Mouse (Mus musculus) fibroblast of lung, adult 2 months (primary cell): ENCODE results near the gene Lrrc56.
"Not testable (repeated sequence)": the region's sequence is repeated elsewhere in the genome, so short reads cannot be mapped to it uniquely, and the experiment has no call there.

ENCODE experiments used
- DNase-seq: peaks from one replicate; pipeline ENCODE4 v3.0.0-alpha.2; 2011; ENCODE audit warnings: low read depth

The Lrrc56 gene

DNA sequence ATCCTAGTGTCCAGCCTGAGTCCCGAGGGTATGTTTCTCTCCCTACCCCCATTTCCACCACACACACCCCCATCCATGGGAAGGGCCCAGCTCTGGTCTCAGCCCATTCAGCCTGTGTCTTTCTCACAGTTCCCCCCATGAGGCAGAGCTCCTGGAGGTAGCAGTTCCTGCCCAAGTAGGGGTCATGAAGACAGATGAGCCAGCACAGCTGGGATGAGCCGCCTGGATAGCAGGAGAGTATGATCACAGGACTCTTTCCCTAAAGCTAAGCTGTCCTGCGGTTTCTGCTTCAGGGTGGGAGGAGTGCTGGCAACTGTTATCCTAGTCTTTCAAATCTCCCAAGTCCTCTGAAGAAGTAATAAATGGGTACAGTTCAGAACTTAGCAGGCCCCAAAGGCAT is 24.2 kb downstream of the Lrrc56 start:
- DNase-seq, result no peak

DNA sequence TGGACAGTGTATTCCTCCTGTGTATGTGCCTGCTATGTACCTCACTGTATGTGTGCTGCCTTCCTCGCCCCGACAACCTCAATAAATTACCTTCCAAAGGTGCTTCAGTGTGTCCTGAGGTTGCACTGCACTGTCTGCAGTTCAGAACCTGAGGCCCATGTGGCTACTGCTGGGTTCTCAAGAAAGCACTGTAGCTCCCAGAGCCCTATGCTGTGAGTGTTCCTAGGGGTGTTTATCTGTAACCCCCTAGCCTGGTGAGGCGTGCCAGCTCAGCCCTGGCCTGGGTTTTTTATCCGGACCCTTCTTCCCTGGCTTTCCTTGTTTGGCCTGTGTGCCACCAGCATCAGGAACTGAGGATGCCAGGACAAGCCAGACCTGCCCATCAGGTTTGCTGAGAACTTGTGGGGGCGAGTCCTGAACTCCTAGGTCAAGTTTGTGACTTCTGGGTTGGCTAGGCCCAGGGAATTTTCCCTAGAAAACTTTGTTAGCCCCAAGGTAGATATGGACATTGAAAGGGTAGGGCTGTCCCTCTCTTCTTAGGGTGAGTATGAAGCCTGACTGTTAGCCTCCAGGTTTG is 24.7 kb downstream of the Lrrc56 start:
- no peak for DNase-seq

DNA sequence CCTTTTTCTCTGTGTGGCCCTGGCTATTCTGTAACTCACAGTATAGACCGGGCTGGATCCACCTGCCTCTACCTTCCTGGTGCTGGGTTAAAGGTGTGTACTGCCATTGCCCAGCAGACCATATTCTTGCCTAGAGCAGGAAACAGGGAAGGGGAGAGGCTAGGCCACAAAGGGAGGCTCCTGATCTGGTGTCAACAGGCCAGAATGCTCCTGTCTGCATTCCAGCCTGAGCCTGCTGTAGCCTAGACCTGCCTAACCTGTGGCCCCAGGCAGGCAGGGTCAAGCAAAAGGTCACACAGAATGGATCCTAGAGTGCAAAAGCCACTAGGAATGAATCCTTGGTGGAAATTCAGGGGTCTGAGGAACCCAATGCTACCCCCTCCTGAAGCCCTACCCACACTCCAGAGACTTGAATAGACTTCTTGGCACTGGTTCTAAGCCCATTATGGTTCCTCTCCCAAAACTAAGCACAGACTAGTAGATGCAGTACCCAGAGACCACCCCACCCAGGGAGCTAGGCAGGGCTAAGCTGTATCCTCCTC is 25.7 kb downstream of the Lrrc56 start:
- DNase-seq, result no peak

DNA sequence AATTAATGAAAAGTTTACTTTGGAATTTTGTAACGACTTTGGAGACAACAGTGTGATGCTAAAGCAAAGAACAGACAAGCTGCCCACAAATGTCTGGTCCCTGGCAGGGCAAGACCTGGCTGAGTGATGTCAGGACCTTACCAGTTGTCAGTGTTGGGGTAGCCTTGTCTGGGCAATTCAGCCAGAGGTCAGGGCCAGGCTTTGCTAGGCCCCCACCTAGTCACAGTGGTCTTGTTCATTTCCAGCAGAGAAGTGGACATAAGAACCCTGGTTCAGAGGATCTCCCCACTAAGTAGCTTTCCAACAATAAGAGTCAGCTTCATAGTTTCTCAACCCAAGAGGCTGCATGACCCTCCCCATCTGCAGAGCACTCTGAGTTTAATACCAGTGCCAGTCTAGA is 26.4 kb downstream of the Lrrc56 start:
- DNase-seq, result no peak

DNA sequence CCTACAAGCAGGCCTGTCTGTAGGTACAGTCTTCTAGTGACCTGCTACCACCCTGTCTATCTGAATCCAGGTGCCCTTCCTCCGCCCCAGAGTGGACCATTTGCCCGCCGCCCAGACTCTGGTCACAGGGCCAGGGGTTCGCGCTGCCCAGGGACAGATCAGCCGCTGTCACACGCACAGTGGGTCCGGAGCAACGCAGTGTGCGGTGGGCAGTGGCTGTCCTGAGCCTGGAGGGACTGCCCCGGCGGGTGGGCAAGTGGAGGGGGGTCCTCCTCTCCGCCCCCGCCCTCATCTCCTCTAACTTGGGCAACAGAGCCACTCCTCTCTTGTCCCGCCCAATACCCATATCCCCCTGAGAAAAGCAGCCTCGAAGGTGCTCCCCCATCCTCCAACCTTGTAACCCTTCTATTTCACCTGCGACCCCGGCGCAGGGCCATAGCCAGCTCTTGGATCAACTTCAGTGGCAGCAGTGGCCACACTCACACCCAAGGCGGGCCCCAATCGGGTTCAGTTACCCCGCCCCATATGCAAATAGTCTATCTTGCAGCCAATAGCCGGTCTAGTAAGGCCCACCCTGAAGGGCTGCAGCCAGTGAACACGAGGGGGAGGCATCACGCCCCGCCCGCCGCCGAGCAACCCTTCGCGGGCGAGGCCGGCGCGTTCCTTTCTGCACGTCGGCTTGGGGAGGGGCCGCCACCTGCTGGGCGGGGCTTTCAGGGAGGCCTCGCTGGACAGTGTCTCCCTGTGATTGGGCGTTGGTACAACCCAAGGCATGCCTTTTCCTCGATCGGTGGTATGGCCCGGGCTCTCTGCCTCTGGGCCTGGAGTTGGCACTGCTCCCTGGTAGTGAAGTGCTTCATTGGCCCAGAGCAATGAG is 27.5 kb downstream of the Lrrc56 start:
- peak; percentile 94 for DNase-seq

DNA sequence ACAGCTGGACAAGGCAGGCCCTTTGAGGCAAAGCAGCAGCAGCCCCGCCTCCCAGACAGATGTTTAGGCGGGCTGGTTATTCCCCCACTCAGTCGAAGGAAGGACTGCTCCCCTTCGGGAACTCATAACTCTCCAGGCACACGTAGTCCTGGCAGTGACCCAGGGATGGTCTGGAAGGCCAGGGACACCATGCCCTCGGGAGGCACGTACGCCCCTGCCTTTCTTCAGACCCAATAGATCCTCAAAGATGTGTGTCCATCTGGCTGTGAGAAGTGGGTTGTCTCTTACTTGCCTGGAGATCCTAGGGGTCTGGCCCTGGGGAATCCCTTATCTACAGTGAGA is 28.1 kb downstream of the Lrrc56 start:
- DNase-seq, result no peak

DNA sequence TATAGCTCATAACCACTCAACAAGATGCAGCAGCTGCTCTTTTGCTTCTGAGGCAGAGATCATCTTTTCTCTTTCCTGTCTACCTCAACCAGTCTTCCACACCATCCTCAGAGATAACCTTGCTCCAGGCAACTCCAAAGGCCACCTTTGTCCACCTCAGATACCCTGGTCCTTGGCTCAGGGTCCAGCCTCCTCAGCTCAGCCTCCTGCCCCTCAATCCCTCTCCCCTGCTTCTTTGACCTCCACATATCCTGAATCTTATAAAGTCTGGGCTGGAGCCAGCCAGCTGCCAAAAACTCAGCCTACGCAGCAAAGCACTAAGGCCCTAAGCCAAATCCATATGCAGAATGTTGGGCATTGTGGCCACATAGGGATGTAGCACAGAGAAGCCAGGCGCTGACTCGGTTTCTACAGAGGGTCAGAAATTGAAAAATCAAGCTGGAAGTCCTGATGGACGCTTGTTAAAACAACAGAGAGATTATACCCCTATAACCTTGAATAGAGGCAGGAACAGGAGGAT is 28.8 kb downstream of the Lrrc56 start:
- DNase-seq, result no peak

DNA sequence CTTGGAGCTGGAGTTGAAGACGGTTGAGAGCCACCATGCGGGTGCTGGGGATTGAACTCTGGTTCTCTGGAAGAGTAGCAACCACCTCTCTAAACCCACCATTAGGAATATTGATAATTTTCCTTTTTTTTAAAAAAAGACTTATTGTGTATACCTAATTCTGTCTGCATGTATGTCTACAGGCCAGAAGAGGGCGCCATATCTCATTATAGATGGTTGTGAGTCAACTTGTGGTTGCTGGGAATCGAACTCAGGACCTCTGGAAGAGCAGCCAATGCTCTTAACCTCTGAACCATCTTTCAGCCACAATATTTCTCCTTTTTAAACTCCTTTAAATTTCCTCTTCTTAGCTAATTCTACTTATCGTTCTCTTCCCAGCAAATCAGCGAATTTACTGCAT is 32.6 kb downstream of the Lrrc56 start:
- no peak for DNase-seq

DNA sequence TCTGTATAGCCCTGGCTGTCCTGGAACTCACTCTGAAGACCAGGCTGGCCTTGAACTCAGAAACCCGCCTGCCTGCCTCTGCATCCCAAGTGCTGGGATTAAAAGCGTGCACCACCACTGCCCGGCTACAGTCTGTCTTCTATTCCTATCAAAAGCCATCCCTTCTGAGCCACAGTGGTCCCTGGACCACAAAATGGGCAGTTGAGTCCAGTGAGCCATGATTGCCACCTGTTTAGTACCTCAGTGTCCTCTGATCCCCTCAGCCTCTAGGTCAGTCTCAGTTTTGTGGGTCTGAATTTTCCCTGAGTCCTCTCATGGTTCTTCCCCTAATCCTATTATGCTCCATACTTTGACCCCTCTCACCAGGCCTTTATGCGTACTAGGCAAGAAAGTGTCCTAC is 33.8 kb downstream of the Lrrc56 start:
- DNase-seq, result no peak

DNA sequence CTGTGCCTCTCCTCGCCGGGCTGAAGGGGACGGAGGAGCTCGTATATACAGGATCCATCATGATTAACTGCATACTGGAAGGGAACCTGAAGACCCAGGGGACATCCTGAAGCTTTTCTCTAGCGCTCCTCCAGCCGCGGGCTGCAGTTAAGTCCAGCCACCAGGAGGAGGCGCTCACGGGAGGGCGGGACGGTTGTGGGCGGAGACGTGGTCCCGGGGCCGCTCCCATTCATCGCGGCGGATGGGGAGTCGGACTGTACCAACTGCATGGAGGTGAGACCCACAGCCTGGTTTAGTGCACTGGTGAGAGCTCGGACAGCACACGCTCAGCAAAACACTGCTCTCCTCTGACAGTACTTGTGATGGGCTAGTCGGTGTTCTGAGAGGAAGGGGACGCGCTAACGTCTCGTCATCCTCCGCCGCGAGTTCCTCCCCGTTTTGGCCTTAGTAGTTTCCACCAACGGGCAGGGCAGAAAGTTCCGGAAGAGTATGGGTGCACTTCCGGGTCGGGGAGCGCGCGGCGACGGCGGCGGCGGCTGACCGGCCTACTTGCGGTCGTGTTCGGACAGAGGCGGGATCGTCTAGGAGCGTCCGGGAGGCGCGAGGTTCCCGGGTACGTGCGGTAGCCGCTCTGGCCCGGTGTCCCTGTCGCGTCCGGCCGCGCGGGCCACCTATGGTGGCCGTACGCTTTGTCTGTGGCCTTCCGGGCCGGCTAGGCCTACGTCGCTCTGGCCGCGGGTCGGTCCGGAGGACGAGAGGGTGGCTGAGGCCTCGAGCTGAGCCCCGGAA is 34.5 kb downstream of the Lrrc56 start, which contains the start of gene Phrf1:
TSS of gene Phrf1 (plus strand) at position 506 of the 789 bp plus-strand sequence.
- DNase-seq, result peak; percentile 69

DNA sequence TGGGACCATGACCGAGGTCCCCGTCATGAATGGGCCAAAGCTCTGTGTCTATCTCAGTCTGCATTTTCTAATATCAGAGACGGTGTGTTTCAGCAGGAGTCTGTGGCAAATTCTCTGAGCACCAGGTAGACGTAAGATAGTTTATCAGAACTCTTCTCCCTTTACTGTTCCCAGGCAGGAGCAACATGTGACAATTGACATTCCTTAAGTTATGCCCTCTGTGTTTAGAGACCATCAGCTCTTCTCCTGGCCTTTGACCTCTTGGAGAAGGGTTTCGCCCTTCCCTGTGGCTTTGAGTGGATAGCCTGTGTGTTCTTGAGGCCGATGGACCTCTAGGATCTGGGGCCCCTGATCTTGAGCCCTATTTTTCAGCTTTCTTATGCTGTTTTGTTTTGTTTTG is 35.7 kb downstream of the Lrrc56 start:
- DNase-seq, result no peak

DNA sequence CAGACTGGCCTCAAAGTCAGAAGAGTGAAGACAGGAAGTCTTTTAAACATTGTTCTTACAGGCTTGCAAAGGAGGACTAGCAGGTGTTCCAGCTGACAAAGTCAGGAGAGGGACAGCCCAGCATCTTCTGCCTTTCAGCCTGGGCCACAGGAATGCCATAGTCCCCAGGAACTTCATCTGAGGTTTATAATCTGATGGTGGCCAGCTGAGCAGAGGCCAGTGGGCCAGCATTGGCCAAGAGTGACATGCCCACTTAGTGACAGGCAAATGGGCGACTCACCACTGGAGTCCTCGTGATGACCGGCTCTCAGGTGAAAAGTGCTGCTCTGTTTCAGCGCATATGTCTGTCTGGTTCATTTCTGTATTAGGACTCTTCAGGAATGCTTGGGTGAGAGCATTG is 36.6 kb downstream of the Lrrc56 start:
- no peak for DNase-seq

DNA sequence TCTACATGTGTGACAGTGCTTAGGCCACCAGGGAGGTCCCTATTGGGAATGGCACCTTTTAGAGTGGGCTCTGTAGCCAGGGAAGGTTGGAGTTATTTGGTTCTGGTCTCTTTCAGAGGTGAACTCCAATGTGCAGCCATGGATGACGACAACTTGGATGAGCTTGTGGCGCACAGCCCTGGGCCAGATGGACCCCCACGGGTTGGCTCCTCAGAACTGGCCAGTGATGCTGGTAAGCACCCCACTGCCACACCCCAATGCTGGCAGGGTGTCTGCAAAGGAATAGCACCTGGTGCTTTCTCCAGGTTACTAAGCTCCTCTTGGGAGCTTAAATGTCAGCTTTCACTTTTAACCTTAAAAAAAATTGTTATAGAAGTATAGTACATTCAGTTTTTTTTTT is 37.2 kb downstream of the Lrrc56 start:
- no peak for DNase-seq

DNA sequence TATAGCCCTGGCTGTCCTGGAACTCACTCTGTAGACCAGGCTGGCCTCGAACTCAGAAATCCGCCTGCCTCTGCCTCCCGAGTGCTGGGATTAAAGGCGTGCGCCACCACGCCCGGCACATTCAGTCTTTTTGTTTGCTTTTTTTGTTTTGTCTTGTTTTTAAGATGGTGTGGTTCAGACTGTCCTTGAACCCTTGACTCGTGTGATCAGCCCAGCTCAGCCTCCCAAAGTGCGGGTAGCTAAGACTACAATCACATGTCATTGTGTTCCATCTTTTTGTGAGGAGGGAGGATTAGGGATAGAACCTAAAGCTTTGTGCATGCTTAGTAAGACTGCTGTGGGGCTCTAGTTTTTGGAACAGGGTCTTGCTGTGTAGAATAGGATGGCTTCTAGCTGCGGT is 37.6 kb downstream of the Lrrc56 start:
- DNase-seq, result no peak

DNA sequence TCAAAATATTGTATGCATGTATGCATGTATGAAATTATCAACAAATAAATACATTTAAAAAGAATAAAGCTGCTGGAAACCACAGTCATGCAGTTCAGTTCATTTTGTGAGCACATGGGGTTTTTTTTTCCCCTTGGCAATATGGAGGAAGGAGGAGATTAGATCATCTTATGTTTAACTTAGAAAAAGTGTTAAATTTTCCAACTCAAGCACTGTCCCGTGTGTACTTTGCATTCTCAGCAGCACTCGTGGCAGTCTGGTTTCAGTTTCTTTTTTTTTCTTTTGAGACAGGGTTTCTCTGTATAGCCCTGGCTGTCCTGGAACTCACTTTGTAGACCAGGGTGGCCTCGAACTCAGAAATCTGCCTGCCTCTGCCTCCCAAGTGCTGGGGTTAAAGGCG is 56.5 kb downstream of the Lrrc56 start:
- DNase-seq, result not testable (repeated sequence)

DNA sequence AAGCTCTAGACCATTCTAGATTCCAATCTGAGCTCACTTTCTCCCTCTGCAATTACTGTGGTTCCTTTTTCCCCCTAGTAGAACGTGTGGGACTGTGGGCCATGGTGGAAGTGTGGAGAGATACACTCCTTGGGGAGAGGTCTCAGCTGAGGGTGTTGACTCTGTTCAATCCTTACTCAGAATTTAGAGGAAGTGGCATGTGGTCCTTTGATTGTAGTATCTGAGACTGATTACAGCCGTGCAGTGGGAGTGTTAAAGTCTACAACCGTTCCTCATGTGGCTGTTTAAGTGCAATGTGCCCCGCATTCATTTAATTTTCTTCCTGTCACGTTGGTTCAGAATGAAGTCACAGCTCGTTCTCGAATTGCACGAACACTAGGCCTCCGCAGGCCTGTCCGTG is 62.2 kb downstream of the Lrrc56 start:
- no peak for DNase-seq
